Mouse (Mus musculus): ENCODE measurements around the gene Klf6. TPM values are rescaled to one million over a fixed set of nuclear protein-coding genes. Genes with fewer than 3 reads are reported as not detected.

Gene Klf6
- polyA plus RNA-seq (2014; fragmentation: Illumina TruSeq; extraction: RNeasy Lipid Tissue Mini Kit (QIAGEN cat#74804); ENCODE audit: low read depth, low replicate concordance) = 445 TPM

DNA sequence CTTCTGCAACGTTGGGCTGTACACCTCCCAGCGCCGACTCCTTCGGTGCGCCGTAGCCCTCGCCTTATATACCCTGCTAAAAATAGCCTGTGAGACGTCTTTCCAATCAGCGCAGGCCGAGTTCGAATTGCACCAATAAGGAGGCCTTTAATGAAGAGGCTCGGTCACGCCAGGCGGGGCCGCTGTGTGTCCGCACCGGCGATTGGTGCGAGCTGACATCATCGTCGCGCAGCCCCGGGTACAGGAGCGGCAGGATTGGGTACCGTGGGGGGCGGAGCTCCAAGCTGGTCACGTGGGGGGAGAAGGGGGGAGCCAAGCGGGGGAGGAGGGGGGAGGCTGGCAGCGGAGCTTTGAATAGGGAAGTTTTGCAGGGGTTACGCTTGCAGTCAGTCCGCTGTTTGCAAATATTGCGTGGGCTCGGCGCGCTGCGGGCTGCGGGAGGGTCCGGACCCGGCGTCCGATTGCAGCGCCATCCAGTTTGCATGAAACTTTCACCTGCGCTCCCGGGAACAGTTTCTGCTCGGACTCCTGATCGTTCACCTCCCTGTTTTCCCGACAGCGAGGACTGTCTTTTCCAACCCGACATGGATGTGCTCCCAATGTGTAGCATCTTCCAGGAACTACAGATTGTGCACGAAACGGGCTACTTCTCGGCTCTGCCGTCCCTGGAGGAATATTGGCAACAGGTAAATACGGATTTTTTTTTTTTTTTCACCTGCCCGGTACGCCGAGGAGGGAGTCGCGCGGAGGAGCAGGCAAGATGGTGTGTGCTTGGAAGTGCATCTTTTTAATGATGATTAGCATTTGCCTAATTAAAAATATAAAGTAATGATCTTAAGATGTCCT is at the start of gene Klf6:
Gene Klf6 (plus strand): TSS at position 326 of the 846 bp plus-strand sequence.

All from sigmoid colon, adult 10 weeks (tissue).